Mouse (Mus musculus): ENCODE results near the gene Mapk14. TPM values are rescaled to one million over a fixed set of nuclear protein-coding genes. Genes with fewer than 3 reads are reported as not detected.
"Not testable (repeated sequence)": the region's sequence is repeated elsewhere in the genome, so short reads cannot be mapped to it uniquely, and the experiment has no call there.

Gene Mapk14
- polyA plus RNA-seq, 1 experiment from 2014 or later, result 55.6 TPM

DNA sequence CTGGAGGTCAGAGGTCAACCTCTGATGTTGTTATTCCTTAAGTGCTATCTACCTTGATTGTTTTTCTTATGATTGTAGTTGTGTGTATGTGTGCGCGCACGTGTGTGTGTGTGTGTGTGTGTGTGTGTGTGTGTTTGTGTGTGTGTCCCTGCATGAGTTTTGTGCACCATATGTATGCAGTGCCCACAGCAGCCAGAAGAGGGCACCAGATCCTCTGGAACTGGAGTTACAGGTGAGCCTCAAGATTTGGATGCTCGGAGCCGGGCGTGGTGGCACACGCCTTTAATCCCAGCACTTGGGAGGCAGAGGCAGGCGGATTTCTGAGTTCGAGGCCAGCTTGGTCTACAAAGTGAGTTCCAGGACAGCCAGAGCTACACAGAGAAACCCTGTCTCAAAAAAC lies 83.2 kb downstream of the Mapk14 start:
- H3K27me3 ChIP-seq; H3K27ac ChIP-seq; H3K4me2 ChIP-seq; H3K9me3 ChIP-seq; H3K4me3 ChIP-seq; H3K36me3 ChIP-seq; ATAC-seq (ENCODE audit: borderline replicate concordance, extremely low read depth, low FRiP score, low TSS enrichment); H3K9ac ChIP-seq: not testable (repeated sequence)
- WGBS, result 95% methylated on average over 9 of the region's 9 CpGs
- peaks cover 13% of the 10 kb centered on the region for H3K4me1 ChIP-seq

DNA sequence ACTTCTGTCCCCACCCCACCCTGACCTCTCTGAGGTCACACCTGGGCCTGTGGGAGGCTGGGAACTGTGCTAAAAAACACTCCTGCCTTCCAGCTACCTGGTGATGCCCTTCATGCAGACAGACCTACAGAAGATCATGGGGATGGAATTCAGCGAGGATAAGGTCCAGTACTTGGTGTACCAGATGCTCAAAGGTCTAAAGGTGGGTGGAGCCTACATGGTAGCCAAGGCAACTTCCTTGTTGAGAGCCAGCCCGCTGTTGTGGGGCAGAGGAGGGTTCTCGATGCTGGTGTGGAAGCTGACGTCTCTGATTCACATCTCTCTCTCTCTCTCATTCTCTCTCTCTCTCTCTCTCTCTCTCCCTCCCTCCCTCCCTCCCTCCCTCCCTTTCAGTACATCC lies 84.0 kb downstream of the Mapk14 start:
- 62% methylated on average over 4 of the region's 4 CpGs for WGBS

DNA sequence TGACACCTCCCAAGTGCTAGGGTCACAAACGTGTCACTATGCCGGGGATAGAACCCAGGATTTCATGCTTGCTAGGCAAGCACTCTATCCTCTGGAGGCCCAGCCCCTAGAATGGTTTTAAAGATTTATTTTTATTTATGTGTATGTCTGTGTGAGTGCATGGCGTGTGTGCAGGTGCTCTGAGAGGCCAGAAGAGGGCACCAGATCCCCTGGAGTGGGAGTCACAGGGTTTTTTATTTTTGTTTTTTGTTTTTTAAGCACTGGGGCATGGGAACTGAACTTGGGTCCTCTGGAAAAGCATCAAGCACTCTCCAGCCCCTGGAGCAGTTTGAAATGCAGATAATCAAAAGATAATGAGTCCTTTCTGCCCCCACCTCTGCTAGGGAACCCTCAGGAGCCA lies 85.7 kb downstream of the Mapk14 start:
- no peaks in the 10 kb centered on the region for H3K36me3 ChIP-seq
- 83% methylated on average over 3 of the region's 3 CpGs for WGBS
- H3K9me3 ChIP-seq, result no peaks in the 10 kb centered on the region
- H3K4me3 ChIP-seq, result no peak overlapping the region
- no peaks in the 10 kb centered on the region for H3K27me3 ChIP-seq
- no peak overlapping the region for H3K4me2 ChIP-seq
- H3K9ac ChIP-seq, result no peak overlapping the region
- H3K4me1 ChIP-seq, result no peaks in the 10 kb centered on the region
- H3K27ac ChIP-seq, result no peak overlapping the region
- no peak for ATAC-seq (ENCODE audit: borderline replicate concordance, extremely low read depth, low FRiP score, low TSS enrichment)

More for the DNA sequence above, 84.0 kb downstream of the Mapk14 start:
- Histone ChIP-seq H3K4me2 (no peak overlapping the region), H3K27me3 (peaks cover 5% of the 10 kb centered on the region; the same call in 1 of the 2 replicates), H3K4me1 (peaks cover 8% of the 10 kb centered on the region), H3K9ac (no peak overlapping the region), H3K27ac (no peak overlapping the region), H3K9me3 (no peaks in the 10 kb centered on the region), H3K4me3 (no peak overlapping the region), H3K36me3 (no peaks in the 10 kb centered on the region)
- ATAC-seq (ENCODE audit: borderline replicate concordance, extremely low read depth, low FRiP score, low TSS enrichment), result no peak

DNA sequence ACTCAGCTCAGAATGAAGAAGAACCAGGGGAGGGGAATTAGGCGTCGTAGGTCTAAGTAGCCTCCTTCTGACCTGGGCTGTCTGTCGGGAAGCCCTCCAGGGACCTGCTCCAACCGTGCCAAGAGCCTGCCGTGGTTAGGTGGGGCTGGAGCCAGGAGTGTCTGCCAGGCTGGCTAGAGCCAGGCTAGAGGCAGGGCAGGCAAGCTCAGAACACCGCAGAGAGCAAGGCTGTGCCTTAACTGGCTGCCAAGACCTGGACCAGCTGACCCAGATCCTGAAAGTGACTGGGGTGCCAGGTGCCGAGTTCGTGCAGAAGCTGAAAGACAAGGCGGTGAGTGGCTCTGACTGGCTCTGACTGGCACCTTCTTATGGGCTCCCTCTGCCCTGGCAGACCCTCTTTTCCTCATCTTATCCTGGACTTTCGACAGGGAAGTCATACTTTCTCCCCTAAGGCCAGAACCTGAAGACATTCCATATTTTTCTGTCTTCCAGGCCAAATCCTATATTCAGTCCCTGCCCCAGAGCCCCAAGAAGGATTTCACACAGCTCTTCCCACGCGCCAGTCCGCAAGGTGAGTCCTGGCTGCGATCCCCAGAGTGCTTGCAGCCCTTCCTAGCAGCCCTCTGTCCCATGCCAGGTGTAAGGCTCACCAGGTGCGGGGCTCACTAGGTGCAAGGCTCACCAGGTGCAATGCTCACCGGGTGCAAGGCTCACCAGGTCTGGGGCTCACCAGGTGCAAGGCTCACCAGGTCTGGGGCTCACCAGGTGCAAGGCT lies 86.3 kb downstream of the Mapk14 start:
- no peak overlapping the region for H3K27ac ChIP-seq
- H3K9ac ChIP-seq, result no peak overlapping the region
- no peak overlapping the region for H3K4me3 ChIP-seq
- no peaks in the 10 kb centered on the region for H3K36me3 ChIP-seq
- no peak overlapping the region for H3K4me2 ChIP-seq
- no peak for ATAC-seq (ENCODE audit: borderline replicate concordance, extremely low read depth, low FRiP score, low TSS enrichment)
- H3K9me3 ChIP-seq, result no peaks in the 10 kb centered on the region
- no peaks in the 10 kb centered on the region for H3K27me3 ChIP-seq
- no peaks in the 10 kb centered on the region for H3K4me1 ChIP-seq
- 82% methylated on average over 16 of the region's 16 CpGs for WGBS

DNA sequence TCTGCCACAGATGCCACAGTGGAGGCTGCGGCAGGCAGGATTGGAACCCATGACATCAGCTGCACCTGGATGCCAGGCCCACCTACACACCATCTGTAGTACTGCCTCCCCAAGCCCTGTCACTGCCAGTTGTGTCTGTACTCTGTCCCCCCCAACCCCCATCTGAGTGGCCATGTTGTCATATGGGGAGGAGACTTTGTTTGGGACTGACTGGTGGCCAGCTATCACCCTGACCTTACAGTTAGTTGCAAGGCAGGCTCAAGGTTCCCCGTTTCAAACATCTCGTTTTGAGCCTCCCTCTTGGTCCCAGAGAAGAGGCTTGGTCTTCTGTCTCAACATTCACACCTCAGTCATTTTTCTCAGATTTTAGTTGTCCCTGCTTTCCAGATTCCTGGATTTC lies 88.6 kb downstream of the Mapk14 start:
- Histone ChIP-seq H3K36me3 (no peaks in the 10 kb centered on the region), H3K9ac (no peak overlapping the region), H3K27me3 (no peaks in the 10 kb centered on the region), H3K4me3 (no peak overlapping the region), H3K4me2 (no peak overlapping the region), H3K4me1 (no peaks in the 10 kb centered on the region), H3K27ac (no peak overlapping the region), H3K9me3 (no peaks in the 10 kb centered on the region)
- WGBS, result 88% methylated on average over 3 of the region's 3 CpGs
- ATAC-seq (ENCODE audit: borderline replicate concordance, extremely low read depth, low FRiP score, low TSS enrichment), result no peak

DNA sequence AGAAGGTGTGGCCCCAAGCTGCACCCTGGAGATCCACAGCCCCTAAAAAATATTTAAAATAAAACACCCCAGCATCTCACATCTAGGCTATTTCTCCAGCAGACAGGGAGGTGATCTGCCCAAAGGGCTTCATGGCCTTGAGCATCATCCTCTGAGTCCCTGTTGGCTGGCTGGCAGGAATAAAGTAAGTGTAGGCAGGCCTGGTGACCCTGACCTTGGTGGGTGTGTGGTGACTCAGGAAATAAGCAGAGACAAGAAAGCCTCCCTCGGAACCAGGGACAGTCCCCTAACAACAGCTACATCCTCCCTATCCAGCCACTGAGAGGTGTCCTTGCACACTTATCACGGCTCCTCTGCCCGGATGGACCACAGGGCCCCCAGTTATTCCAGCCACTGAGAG lies 89.7 kb downstream of the Mapk14 start:
- ATAC-seq (ENCODE audit: borderline replicate concordance, extremely low read depth, low FRiP score, low TSS enrichment), result no peak
- no peaks in the 10 kb centered on the region for H3K9me3 ChIP-seq
- H3K4me3 ChIP-seq, result no peak overlapping the region
- no peak overlapping the region for H3K9ac ChIP-seq
- H3K27me3 ChIP-seq, result no peaks in the 10 kb centered on the region
- no peak overlapping the region for H3K4me2 ChIP-seq
- no peaks in the 10 kb centered on the region for H3K36me3 ChIP-seq
- no peaks in the 10 kb centered on the region for H3K4me1 ChIP-seq
- WGBS, result 42% methylated on average over 3 of the region's 3 CpGs
- H3K27ac ChIP-seq, result no peak overlapping the region

DNA sequence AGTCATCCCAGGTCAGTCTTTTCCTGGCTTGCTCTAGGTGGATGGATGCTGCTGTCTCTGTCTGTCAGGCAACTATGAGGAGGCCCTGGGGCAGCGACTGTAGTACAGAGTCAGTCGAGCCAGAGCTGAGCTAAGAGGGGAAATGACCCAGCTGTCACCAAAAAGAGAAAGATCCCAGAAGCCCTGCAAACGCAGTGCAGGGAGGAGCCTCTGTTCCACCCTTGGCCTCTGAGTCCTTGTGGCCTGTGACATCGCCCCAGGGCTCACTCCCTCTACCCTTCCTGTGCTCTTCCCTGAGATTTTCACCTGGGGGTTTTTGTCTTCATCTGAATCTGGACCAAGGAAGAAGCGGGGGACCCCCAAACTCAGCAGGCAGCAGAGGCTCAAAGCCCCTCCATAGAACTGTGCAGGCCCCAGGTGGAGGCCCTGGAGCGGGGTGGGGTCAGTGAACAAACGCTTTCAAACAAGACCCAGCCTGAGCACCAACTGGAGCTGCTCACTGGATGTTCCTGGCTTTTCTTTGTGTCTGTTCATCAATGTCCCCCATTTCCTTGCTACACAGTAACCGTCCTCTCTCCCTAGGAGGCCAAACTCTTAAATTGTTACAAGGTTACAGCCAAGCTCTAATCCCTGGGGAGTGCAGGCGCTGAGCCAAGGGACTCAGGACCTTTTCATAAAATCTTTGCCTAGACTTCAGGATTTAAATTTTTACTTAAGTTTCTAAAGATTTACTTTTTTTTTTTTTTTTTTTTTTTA lies 90.3 kb downstream of the Mapk14 start:
- Histone ChIP-seq H3K36me3 (no peaks in the 10 kb centered on the region), H3K9me3 (no peaks in the 10 kb centered on the region), H3K4me2 (no peak overlapping the region), H3K4me3 (no peak overlapping the region), H3K4me1 (no peaks in the 10 kb centered on the region), H3K27ac (no peak overlapping the region), H3K27me3 (no peaks in the 10 kb centered on the region), H3K9ac (no peak overlapping the region)
- ATAC-seq (ENCODE audit: borderline replicate concordance, extremely low read depth, low FRiP score, low TSS enrichment), result no peak
- WGBS, result 54% methylated on average over 9 of the region's 9 CpGs

DNA sequence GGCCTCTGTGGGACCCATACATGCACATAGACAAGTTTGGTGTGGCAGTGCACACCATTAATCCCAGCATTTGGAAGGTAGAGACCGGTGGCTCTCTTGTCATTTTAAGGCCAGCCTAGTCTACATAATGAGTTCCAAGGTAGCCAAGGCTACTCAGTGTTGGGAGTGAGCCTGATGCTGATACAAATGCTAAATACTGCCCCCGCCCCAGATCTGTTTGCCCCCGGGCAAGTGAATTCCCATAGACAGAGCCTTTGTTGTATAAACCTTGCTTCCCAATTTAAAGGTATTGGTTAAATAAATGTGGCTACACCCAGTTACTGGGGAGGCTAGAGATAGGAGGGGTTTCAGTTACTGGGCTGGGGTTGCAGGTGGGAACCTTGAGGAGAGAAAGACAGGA lies 93.9 kb downstream of the Mapk14 start:
- Histone ChIP-seq H3K27me3 (no peaks in the 10 kb centered on the region), H3K4me3 (no peak overlapping the region), H3K4me1 (no peaks in the 10 kb centered on the region), H3K9me3 (no peaks in the 10 kb centered on the region), H3K9ac (no peak overlapping the region), H3K27ac (no peak overlapping the region), H3K4me2 (no peak overlapping the region), H3K36me3 (no peaks in the 10 kb centered on the region)
- WGBS, result 80% methylated on average over 3 of the region's 3 CpGs
- ATAC-seq (ENCODE audit: borderline replicate concordance, extremely low read depth, low FRiP score, low TSS enrichment), result no peak

DNA sequence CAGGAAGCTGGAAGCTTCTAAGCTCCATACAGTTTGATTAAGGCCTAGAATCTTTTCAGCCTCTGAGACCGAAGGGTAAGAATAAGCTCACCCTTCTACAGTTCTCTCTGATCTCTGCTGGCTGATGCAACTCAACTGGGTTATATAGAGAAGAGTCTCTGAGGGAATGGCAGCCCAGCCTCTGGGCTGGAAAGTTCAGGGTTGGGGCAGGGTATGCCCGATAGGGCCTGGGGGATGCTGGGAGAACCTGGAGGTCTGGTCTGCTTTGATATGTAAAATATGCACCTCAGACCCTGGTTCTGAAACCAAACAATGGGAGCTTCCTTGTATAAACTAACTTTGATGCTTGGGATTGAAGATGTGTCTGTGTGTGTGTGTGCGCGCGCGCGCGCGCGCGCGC lies 96.4 kb downstream of the Mapk14 start:
- 96% methylated on average over 12 of the region's 12 CpGs for WGBS

DNA sequence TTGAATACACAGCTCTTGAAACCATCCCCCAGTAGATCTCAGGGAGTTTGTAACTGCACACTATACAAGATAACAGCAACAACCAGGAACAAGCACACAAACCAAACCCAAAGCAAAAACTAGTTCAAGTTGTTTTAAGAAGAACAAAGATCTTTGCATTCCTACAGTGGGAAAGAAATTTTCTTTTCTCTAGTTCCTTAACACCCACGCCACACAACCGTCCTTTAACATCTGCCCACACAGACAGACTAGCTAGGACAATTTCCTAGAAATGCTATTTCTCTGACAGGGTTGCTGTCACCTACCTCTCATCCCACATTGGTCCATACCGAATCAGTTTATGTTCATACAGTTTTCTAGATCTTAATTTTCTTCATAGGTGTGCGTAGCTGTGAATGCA lies 105.9 kb downstream of the Mapk14 start:
- Histone ChIP-seq H3K27me3 (no peaks in the 10 kb centered on the region), H3K4me1 (peaks cover 14% of the 10 kb centered on the region), H3K4me2 (no peak overlapping the region), H3K4me3 (no peak overlapping the region), H3K36me3 (no peaks in the 10 kb centered on the region), H3K9me3 (peaks cover 3% of the 10 kb centered on the region; the same call in 1 of the 2 replicates), H3K27ac (no peak overlapping the region), H3K9ac (no peak overlapping the region)
- ATAC-seq (ENCODE audit: borderline replicate concordance, extremely low read depth, low FRiP score, low TSS enrichment), result no peak
- WGBS, result 85% methylated on average over 4 of the region's 4 CpGs

More for the DNA sequence above, 96.4 kb downstream of the Mapk14 start:
- Histone ChIP-seq H3K9me3 (no peaks in the 10 kb centered on the region), H3K4me1 (no peaks in the 10 kb centered on the region), H3K27ac (no peak overlapping the region), H3K36me3 (no peaks in the 10 kb centered on the region), H3K4me2 (no peak overlapping the region), H3K27me3 (no peaks in the 10 kb centered on the region), H3K4me3 (no peak overlapping the region), H3K9ac (no peak overlapping the region)
- ATAC-seq (ENCODE audit: borderline replicate concordance, extremely low read depth, low FRiP score, low TSS enrichment), result no peak
